Mouse (Mus musculus) lung, postnatal 25 days (tissue): ENCODE data around the gene Wdr20.
"Not testable (repeated sequence)": the region's sequence is repeated elsewhere in the genome, so short reads cannot be mapped to it uniquely, and the experiment has no call there.

Experiments
- DNase-seq: peaks from one replicate; pipeline ENCODE4 v3.0.0; 2022; ENCODE audit warnings: low spot score

Gene Wdr20

GRCm38 (mm10) chr12:110713784-110714183 is 24.0 kb upstream of the Wdr20 start:
- DNase-seq = no peak

- DNase-seq = no peak
Observed at GRCm38 (mm10) chr12:110714215-110714614, 23.5 kb upstream of the Wdr20 start.

GRCm38 (mm10) chr12:110716004-110716403 is 21.7 kb upstream of the Wdr20 start:
- no peak for DNase-seq

- no peak for DNase-seq
Observed at GRCm38 (mm10) chr12:110725051-110725450, 12.7 kb upstream of the Wdr20 start.

DNA sequence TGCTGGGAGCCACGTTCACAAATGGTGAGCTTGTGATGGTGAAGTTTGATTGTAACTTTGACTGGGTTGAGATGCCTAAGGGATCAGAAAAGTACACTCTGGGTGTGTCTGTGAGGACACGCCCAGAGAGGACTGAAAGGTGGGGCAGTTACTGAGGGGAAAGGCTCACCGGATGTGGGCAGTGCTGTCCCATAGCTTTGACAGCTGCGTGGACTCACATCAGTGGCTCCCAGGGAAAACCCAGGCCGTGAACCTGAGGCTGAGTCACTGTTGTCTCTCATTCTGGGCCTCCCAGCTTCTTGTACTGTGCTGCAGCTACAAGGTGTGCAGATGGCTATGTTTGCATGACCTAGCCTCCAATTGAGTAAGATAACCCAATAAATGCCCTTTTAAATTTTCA is 12.3 kb upstream of the Wdr20 start:
- DNase-seq = no peak

DNA sequence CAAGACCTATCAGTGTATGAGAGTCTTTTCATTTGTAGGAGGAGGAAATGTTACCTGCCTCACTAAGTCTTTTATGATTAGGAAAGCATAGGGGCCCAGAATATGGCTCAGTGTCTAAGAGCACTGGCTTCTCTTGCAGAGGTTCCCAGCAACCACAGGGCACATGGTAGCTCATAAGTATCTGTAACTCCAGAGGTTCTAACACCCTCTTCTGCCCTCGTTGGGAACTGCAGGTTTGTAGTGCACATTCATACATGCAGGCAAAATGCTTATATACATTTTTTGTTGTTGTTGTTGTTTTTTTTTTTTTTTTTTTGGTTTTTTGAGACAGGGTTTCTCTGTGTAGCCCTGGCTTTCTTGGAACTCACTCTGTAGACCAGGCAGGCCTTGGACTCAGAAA is 11.3 kb upstream of the Wdr20 start:
- DNase-seq = no peak

GRCm38 (mm10) chr12:110733254-110733653 is 4.5 kb upstream of the Wdr20 start:
- not testable (repeated sequence) for DNase-seq

DNA sequence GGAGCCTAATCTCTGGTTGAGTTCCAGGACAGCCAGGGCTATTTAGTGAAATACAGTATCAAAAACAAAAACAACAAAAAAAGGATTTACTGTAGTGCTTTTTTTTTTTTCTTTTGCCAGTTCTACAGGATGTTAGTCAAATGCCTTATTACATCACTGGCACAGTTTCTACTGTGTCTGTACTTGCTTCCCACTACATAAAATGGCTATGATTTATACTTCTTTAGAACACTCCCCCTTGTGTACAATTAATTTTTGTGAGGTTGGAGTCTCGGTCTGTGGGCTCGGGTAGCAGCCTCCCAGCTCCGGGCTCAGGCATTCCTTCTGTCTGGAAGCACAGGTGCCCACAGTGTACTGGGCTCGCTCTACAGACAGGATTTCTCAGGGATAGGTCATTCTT is 1.1 kb upstream of the Wdr20 start:
- DNase-seq = no peak

- peak; percentile 24 for DNase-seq
Observed at GRCm38 (mm10) chr12:110738158-110738921, 596 bp downstream of the Wdr20 start.

DNA sequence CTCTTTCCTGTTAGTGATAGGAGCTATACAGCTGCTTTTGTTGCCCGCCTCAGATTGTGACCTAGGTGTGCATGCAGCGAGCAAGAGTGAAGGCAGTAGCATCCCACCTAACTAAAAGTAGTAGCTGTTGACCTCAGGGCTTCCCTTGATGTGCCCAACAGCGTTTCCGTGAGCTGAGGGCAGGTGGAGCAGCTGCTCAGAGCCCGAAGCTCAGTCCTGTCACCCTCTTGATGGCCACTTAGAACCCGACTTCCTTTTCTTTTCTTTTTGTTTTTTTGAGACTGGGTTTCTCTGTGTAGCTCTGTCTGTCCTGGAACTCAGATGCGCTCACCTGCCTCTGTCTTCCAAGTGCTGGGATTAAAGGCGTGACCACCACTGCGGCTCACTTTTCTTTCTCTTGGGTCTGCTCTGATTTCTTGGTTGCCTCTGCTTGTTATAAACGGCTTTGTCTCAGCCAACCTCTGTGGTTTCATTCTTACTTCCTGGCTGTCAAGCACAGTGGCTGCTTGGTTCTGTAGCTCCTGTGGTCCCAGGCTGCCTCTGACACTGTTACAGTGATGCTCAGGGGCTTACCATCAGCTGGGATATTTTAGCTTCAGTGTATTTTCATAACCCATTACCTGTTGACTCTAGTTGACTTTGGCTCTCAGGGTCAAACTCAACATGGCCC is 13.2 kb downstream of the Wdr20 start:
- DNase-seq = no peak

GRCm38 (mm10) chr12:110752703-110753102 is 15.0 kb downstream of the Wdr20 start:
- no peak for DNase-seq

DNA sequence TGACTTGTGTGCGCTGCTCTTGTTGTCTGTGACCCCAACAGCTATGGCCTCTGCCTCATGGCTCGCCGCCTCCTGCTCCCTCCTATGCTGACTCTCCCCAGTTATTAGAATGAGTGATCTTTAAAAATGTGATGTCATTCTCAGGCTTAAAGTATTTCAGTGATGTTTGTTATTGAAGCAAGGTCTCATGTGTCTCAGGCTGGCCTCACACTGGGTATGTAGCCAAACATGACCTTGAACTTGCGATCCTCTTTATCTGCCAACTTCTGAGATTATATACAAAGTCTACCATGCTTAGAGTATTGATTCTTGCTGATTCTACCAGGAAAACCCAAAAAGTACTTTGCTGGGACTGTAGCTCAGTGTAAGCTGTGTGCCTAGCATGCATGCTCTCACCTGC is 16.2 kb downstream of the Wdr20 start:
- no peak for DNase-seq

- no peak for DNase-seq
Observed at GRCm38 (mm10) chr12:110757161-110757560, 19.4 kb downstream of the Wdr20 start.

- DNase-seq = no peak
Observed at GRCm38 (mm10) chr12:110758932-110759331, 21.2 kb downstream of the Wdr20 start.

DNA sequence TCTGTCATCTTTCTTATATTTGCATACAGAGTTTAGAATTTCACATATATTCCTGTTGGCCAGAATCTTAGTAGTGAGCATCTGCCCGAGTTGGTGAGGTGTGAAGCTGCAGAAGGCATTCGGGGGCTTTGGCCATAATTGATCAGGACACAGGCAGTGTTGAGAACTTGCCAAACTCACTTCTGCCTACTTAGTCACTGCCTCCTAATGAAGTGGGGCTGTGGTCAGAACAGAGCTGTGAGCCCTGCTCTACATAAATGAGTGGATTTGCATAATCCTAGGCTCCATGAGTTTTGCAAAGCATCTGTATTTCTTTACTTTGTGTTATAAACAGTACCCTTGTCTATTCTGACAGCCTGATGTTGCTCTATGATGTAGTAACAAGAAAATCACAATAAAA is 24.6 kb downstream of the Wdr20 start:
- DNase-seq = no peak

DNA sequence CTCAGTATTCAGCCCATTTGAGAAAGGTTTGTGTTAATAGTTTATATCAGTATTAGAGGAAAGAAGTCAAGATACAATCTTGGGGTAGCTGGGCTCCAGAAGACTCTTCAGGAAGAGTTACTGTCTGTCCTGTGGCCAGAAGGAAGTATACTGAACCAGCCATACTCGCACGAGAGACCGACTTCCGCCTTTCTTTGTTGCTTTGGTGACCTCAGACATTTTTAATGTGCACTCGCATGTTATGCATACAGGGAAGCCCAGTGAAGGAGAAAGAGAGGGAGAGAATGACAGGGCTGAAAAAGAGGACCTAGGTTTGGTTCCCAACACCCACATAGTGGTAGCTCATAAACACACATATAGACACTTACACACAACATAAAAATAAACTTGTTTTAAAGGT is 26.8 kb downstream of the Wdr20 start:
- DNase-seq = no peak

GRCm38 (mm10) chr12:110768562-110768961 is 30.8 kb downstream of the Wdr20 start:
- DNase-seq = no peak

GRCm38 (mm10) chr12:110769660-110770297 is 32.0 kb downstream of the Wdr20 start:
- DNase-seq = no peak

- peak; percentile 16 for DNase-seq
Observed at GRCm38 (mm10) chr12:110770479-110771247, 32.9 kb downstream of the Wdr20 start.

GRCm38 (mm10) chr12:110771961-110772360 is 34.2 kb downstream of the Wdr20 start:
- no peak for DNase-seq

DNA sequence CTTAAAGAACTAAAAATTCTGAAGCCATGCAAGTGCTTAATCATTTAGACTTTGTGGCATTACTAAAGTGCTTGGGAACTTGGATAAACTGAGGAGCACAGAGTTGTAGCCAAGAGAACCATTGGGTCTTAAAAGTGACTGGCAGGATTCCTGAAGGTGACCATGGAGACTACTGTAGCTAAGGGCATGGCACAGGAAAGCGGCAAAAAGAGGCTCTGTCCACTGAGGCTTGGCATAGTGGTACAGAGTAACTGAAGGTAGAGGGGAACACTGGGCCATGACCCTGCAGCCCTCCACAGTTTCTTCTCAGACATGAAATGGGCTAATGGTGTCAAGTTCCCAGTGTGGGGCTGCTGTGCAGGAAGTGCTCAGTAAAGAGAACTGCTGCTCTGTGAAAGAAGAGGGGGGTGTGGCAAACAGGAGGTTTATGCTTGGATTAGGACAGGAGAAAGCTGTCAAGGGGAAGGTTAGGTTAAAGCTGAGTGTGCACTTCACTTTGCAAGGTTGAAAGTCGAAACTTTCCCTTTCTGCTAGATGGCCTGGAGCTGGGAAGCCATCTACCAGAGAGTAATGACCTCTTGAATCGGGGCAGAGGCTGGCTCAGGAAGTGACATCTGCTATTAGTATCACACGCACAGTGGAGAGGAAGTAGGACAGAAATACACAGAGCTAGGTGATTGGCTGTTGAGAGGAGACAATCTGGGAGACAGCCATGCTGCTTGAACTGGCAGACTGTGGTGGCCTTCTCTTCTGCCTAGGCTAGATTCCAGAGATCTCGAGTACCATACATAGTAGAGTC is 38.1 kb downstream of the Wdr20 start:
- DNase-seq = no peak

- peak; percentile 8 for DNase-seq
Observed at GRCm38 (mm10) chr12:110777853-110778252, 40.1 kb downstream of the Wdr20 start.
